Mouse (Mus musculus) heart, embryonic 11.5 days (tissue): ENCODE results near the gene Krt80. TPM values are rescaled to one million over a fixed set of nuclear protein-coding genes. Genes with fewer than 3 reads are reported as not detected.
A peak's percentile ranks its signal among the peaks of the same experiment; 100 is the strongest.
"Not testable (repeated sequence)": the region's sequence is repeated elsewhere in the genome, so short reads cannot be mapped to it uniquely, and the experiment has no call there.

Experiments used
- ATAC-seq: fragments of 200-750 bp; cut with Nextera tagmentation; replicated peaks from 2 replicates; pipeline ENCODE4 v1.8.0; 2017; ENCODE audit warnings: moderate library complexity; ENCODE audit not compliant: insufficient number of reproducible peaks, low FRiP score, low TSS enrichment
- H3K27ac ChIP-seq: fragments of 300-500 bp; sonication (generic); 2 replicates; pipeline ENCODE4 v1.5.1; 2014; ENCODE audit warnings: mild to moderate bottlenecking, low read depth, low read length
- H3K27me3 ChIP-seq: fragments of 300-500 bp; sonication (generic); 2 replicates; pipeline ENCODE4 v1.6.1; 2014; ENCODE audit warnings: mild to moderate bottlenecking, low read length, mixed read lengths; ENCODE audit not compliant: control insufficient read depth, insufficient read depth
- H3K36me3 ChIP-seq: fragments of 300-500 bp; sonication (generic); 2 replicates; pipeline ENCODE4 v1.6.1; 2014; ENCODE audit warnings: mild to moderate bottlenecking, low read length, moderate library complexity, mixed read lengths; ENCODE audit not compliant: control insufficient read depth, insufficient read depth
- H3K4me1 ChIP-seq: fragments of 300-500 bp; sonication (generic); 2 replicates; pipeline ENCODE4 v1.6.1; 2014; ENCODE audit warnings: low read length; ENCODE audit not compliant: control insufficient read depth, insufficient read depth
- H3K4me2 ChIP-seq: fragments of 300-500 bp; sonication (generic); 2 replicates; pipeline ENCODE4 v1.6.1; 2014; ENCODE audit warnings: mild to moderate bottlenecking, moderate library complexity
- H3K4me3 ChIP-seq: fragments of 300-500 bp; sonication (generic); 2 replicates; pipeline ENCODE4 v1.5.1; 2014; ENCODE audit warnings: low read depth, low read length
- H3K9ac ChIP-seq: fragments of 300-500 bp; sonication (generic); 2 replicates; pipeline ENCODE4 v1.6.1; 2014; ENCODE audit warnings: mild to moderate bottlenecking, low read depth, low read length, moderate library complexity
- H3K9me3 ChIP-seq: fragments of 300-500 bp; sonication (generic); replicated peaks from 2 replicates; pipeline ENCODE4 v1.6.1; 2016; ENCODE audit warnings: low read length; ENCODE audit not compliant: control insufficient read depth
- WGBS: fragments of 180-500 bp; shearing (Covaris S2); extraction: QIAGEN DNeasy Blood & Tissue Kit; methylation state at CpG from one replicate; pipeline ENCODE4 v1.1.7; 2014; ENCODE audit not compliant: insufficient replicate concordance; 5-methylcytosine and 5-hydroxymethylcytosine counted together
- polyA plus RNA-seq: library from polyadenylated mRNA; unstranded; fragments of >200 nt; fragmentation: Nextera tagmentation; extraction: Ambion mirVana; gene quantifications from 2 replicates; pipeline ENCODE4 v1.2.1, GENCODE M21; 2014

Krt80 gene
- polyA plus RNA-seq, 1 experiment from 2014 or later: 2.5 TPM

DNA sequence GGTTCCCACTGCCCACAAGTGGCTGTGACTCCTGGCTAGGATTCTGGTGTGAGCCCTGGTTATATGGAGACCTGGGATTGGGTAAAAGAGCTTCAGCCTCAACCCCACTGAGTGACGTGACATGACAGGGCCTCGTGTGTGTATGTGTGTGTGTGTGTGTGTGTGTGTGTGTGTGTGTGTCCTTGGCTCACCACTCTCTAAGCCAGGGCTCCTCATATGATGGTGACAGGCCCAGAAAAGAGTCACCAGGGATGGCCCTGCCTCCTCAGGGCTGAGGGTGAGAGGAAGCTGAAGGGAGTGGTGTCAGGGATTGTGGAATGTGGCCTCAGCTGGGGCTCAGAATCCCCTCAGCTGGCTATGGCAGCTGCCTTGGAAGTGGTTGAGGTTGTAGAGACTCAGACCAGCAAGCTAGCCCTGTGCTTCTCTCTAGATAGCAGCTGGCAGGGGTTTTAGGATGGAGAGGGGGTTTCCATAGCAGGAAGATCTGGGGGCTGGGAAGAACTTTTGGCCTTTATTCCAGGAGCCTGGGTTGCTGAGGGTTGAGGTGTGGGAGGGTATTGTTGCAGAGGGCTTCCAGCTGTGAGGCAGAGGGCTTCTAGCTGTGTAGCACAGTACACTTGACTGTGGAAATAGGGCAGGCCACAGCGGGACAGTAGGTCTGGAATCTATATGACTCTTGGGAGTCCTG lies 40.9 kb downstream of the Krt80 start:
- no peak for ATAC-seq
- no peak overlapping the region for H3K4me2 ChIP-seq
- H3K36me3 ChIP-seq: no peaks in the 10 kb centered on the region
- H3K27me3 ChIP-seq: no peaks in the 10 kb centered on the region
- WGBS: 57% methylated on average over 3 of the region's 3 CpGs
- H3K4me1 ChIP-seq: peaks cover 7% of the 10 kb centered on the region; the same call in 1 of the 2 replicates
- no peaks in the 10 kb centered on the region for H3K9me3 ChIP-seq
- no peak overlapping the region for H3K9ac ChIP-seq
- H3K27ac ChIP-seq: no peak overlapping the region
- H3K4me3 ChIP-seq: no peak overlapping the region

DNA sequence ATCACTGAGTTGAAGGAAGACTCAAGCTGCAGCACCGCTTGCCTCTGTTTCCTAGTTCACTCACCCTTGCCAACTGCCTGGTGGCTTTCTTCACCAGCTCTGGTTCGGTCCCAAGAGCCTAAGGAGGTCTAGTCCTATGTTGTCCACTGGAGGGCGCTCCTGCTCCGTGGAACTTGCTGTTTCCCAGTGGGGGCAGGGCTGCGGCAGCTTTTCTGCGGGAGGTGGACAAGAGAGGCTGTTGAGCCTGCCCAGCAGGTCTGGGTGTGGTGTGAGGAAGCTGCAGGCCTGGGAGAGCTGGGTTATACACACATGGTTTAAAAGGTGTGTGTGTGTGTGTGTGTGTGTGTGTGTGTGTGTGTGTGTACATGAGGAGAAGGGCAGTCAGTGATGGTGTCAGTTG lies 42.7 kb downstream of the Krt80 start:
- WGBS: 5% methylated on average over 6 of the region's 6 CpGs
- Histone ChIP-seq H3K4me2 (no peak overlapping the region), H3K9ac (no peak overlapping the region), H3K4me1 (peaks cover 7% of the 10 kb centered on the region; the same call in 1 of the 2 replicates), H3K27ac (no peak overlapping the region), H3K36me3 (no peaks in the 10 kb centered on the region), H3K27me3 (no peaks in the 10 kb centered on the region), H3K4me3 (no peak overlapping the region), H3K9me3 (no peaks in the 10 kb centered on the region)
- ATAC-seq: 0 out of 2 replicates have a peak, but pooled peaks have one; percentile 15

DNA sequence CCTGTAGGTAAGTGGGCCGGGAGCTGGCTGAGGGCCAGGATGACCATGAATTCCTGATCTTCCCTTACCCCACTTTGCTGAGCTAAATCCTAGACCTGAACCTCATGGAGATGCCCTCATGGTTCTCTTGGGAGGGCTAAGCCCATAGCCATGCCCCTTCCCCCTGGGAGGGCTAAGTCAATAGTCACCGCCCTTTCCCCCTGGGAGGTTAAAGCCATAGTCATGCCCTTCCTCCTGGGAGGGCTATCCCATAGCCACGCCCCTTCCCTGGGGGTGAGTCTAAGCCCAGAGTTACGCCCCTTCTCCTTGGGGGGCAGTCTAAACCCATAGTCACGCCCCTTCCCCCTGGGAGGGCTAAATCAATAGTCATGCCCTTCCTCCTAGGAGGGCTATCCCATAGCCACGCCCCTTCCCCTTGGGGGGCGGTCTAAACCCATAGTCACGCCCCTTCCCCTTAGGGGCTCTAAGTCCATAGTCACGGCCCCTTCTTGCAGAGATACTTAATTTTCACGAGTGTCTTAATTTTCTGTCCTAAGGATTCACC lies 43.9 kb downstream of the Krt80 start:
- no peak overlapping the region for H3K27ac ChIP-seq
- peaks cover 17% of the 10 kb centered on the region; the same call in 1 of the 2 replicates for H3K4me1 ChIP-seq
- no peaks in the 10 kb centered on the region for H3K27me3 ChIP-seq
- WGBS: 35% methylated on average over 10 of the region's 10 CpGs
- no peak overlapping the region for H3K4me2 ChIP-seq
- H3K9me3 ChIP-seq: no peaks in the 10 kb centered on the region
- H3K36me3 ChIP-seq: no peaks in the 10 kb centered on the region
- no peak overlapping the region for H3K4me3 ChIP-seq
- no peak for ATAC-seq
- no peak overlapping the region for H3K9ac ChIP-seq

DNA sequence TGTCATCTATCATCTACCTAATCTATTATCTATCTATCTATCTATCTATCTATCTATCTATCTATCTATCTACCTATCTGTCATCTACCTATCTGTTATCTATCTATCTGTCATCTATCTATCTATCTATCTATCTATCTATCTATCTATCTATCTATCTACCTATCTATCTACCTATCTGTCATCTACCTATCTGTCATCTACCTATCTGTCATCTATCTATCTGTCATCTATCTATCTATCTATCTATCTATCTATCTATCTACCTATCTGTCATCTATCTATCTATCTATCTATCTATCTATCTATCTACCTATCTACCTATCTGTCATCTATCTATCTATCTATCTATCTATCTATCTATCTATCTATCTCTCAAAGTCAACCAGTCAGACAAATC lies 45.6 kb downstream of the Krt80 start:
- H3K9me3 ChIP-seq, H3K27me3 ChIP-seq, H3K4me3 ChIP-seq, H3K36me3 ChIP-seq, H3K9ac ChIP-seq, ATAC-seq, H3K4me2 ChIP-seq, H3K27ac ChIP-seq: not testable (repeated sequence)
- H3K4me1 ChIP-seq: peaks cover 21% of the 10 kb centered on the region; the same call in 1 of the 2 replicates

DNA sequence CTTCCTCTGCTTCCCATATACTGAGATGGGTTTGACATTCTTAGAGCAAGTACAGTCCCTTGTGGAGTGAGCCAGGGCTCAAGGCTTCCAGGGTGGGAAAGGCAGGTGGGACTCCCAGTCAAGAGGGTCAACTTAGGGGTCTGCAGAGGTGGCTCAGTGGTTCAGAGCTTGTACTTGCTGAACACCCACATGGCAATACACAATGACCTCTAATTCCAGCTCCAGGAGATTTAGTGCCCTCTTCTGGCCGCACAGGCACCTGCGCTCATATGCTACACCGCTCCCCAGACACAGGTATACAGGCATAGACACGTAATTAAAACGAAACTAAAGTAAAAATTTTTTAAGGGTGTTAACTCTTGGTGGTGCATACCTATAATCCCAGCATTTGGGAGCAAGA lies 46.5 kb downstream of the Krt80 start:
- Histone ChIP-seq H3K27ac (no peak overlapping the region), H3K4me2 (no peak overlapping the region), H3K36me3 (no peaks in the 10 kb centered on the region), H3K27me3 (no peaks in the 10 kb centered on the region), H3K9ac (no peak overlapping the region), H3K4me3 (no peak overlapping the region), H3K4me1 (peaks cover 20% of the 10 kb centered on the region; the same call in 1 of the 2 replicates), H3K9me3 (no peaks in the 10 kb centered on the region)
- ATAC-seq: no peak
- 96% methylated on average over 5 of the region's 5 CpGs for WGBS

DNA sequence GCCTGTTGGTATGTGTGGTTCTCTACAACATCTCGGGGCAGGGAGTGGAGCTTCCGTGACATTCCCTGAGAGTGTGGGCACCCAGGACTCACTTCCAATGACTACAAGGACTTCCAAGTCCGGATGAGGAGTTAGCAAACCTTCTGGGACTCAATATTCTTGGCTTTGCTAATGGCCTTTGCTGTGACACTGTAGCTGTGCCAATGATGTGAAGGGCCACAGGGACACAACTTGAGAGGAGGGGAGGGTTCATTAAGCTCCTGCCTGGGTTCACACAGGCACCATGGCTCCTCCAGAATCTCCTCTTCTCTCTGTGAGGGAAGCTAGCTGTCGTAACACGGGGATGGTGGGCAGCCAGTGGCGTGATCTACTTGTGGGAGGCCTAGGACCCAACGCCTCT lies 47.3 kb downstream of the Krt80 start:
- ATAC-seq: no peak

DNA sequence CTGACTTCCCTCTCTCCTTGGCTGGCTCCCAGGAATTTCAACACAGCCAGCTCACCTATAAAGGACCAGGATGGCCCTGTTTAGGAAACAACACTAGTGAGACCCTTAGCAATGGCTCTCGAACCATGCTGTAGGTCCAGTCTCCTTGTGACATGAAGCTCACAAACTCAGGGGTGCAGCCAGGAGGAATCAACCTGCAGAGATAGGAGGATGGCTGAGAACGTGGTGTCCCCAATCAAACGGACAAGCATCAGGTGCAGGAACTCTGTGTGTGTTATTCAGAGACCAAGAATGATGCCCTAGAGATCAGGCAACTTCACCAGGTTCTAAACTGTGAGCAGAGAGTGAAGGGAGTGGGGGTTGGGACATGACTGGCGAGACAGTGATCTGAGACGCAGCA lies 47.9 kb downstream of the Krt80 start:
- H3K27me3 ChIP-seq: no peaks in the 10 kb centered on the region
- H3K27ac ChIP-seq: no peak overlapping the region; the same call in 1 of the 2 replicates
- peaks cover 23% of the 10 kb centered on the region for H3K4me1 ChIP-seq
- H3K9ac ChIP-seq: no peak overlapping the region
- no peak overlapping the region for H3K4me2 ChIP-seq
- 74% methylated on average over 5 of the region's 5 CpGs for WGBS
- no peak overlapping the region for H3K4me3 ChIP-seq
- no peak for ATAC-seq
- H3K36me3 ChIP-seq: no peaks in the 10 kb centered on the region
- no peaks in the 10 kb centered on the region for H3K9me3 ChIP-seq

More for the DNA sequence above, 47.3 kb downstream of the Krt80 start:
- no peak overlapping the region for H3K4me3 ChIP-seq
- no peaks in the 10 kb centered on the region for H3K9me3 ChIP-seq
- 83% methylated on average over 7 of the region's 7 CpGs for WGBS
- H3K4me2 ChIP-seq: no peak overlapping the region
- H3K9ac ChIP-seq: no peak overlapping the region
- no peaks in the 10 kb centered on the region for H3K27me3 ChIP-seq
- H3K4me1 ChIP-seq: peaks cover 21% of the 10 kb centered on the region
- H3K27ac ChIP-seq: no peak overlapping the region
- no peaks in the 10 kb centered on the region for H3K36me3 ChIP-seq

DNA sequence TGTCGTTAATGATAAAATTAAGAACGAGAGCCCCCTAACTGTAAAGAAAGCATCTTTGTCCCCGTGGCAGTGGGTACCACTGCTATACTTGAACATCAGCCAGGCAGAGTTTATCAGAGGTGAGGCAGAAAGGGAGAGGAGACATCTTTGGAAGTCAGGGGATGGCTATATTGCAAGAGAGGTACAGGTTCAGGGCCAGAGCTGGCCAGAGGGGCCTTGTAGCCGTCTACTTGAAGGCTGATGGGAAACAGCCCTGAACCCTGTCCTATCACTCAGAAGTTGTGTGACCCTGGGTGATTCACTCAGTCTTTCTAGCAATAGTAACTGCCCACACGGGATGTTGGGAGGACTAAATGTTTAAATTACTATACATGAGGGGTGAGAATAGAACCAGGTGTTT lies 48.8 kb downstream of the Krt80 start:
- no peak overlapping the region for H3K9ac ChIP-seq
- H3K4me2 ChIP-seq: no peak overlapping the region
- H3K36me3 ChIP-seq: no peaks in the 10 kb centered on the region
- 29% methylated on average over 5 of the region's 5 CpGs for WGBS
- no peak overlapping the region for H3K4me3 ChIP-seq
- H3K4me1 ChIP-seq: peaks cover 29% of the 10 kb centered on the region
- no peaks in the 10 kb centered on the region for H3K9me3 ChIP-seq
- no peaks in the 10 kb centered on the region for H3K27me3 ChIP-seq
- H3K27ac ChIP-seq: peak overlapping the region; percentile 65
- no peak for ATAC-seq

DNA sequence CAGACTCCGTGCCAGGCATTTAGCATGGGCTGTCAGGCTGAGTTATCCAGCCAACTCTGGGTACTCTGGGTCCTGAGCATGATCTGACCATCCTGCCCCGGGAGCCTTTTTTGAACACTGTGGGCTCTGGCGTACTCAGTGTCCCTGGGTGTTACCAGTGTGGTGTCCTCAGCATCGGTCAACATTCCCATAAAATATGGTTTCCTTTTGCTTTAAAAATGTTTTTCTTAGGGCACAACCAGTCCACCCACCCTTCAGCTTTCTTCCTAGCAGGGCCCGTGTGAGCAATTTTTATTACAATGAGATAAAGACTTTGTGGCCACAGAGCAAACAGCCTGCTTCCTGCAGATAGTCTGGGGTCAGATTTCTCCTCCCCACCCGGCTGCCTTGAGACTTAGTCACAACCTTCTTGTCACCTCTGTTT lies 49.3 kb downstream of the Krt80 start:
- no peak overlapping the region for H3K4me2 ChIP-seq
- no peaks in the 10 kb centered on the region for H3K36me3 ChIP-seq
- H3K4me1 ChIP-seq: peaks cover 29% of the 10 kb centered on the region
- WGBS: 36% methylated on average over 6 of the region's 6 CpGs
- 0 out of 2 replicates have a peak overlapping the region, but pooled peaks have one; percentile 10 for H3K9ac ChIP-seq
- no peak overlapping the region for H3K4me3 ChIP-seq
- H3K27ac ChIP-seq: peak overlapping the region; percentile 82
- no peaks in the 10 kb centered on the region for H3K27me3 ChIP-seq
- no peaks in the 10 kb centered on the region for H3K9me3 ChIP-seq
- ATAC-seq: no peak; the same call in 1 of the 2 replicates
